Mouse (Mus musculus) intestine, embryonic 15.5 days (tissue): ENCODE data around the gene Col1a1. TPM values are rescaled to one million over a fixed set of nuclear protein-coding genes. Genes with fewer than 3 reads are reported as not detected.
"Not testable (repeated sequence)": the region's sequence is repeated elsewhere in the genome, so short reads cannot be mapped to it uniquely, and the experiment has no call there.

ENCODE experiments used
- ATAC-seq: fragments of 200-750 bp; cut with Nextera tagmentation; 2 replicates; pipeline ENCODE4 v1.8.0; 2017; ENCODE audit warnings: moderate TSS enrichment, moderate library complexity
- H3K27ac ChIP-seq: fragments of 300-500 bp; sonication (generic); 2 replicates; pipeline ENCODE4 v1.5.1; 2015; ENCODE audit warnings: mild to moderate bottlenecking, inconsistent platforms
- H3K27me3 ChIP-seq: fragments of 300-500 bp; sonication (generic); replicated peaks from 2 replicates; pipeline ENCODE4 v1.6.1; 2015; ENCODE audit warnings: inconsistent platforms
- H3K36me3 ChIP-seq: fragments of 300-500 bp; sonication (generic); 2 replicates; pipeline ENCODE4 v1.6.1; 2015; ENCODE audit warnings: inconsistent platforms
- H3K4me1 ChIP-seq: fragments of 300-500 bp; sonication (generic); replicated peaks from 2 replicates; pipeline ENCODE4 v1.6.1; 2015; ENCODE audit warnings: inconsistent platforms
- H3K4me2 ChIP-seq: fragments of 300-500 bp; sonication (generic); replicated peaks from 2 replicates; pipeline ENCODE4 v1.6.1; 2015; ENCODE audit warnings: mild to moderate bottlenecking, inconsistent platforms
- H3K4me3 ChIP-seq: fragments of 300-500 bp; sonication (generic); replicated peaks from 2 replicates; pipeline ENCODE4 v1.5.1; 2015; ENCODE audit warnings: inconsistent platforms
- H3K9ac ChIP-seq: fragments of 300-500 bp; sonication (generic); 2 replicates; pipeline ENCODE4 v1.6.1; 2015; ENCODE audit warnings: inconsistent platforms
- H3K9me3 ChIP-seq: fragments of 300-500 bp; sonication (generic); 2 replicates; pipeline ENCODE4 v1.6.1; 2016; ENCODE audit warnings: inconsistent platforms
- WGBS: fragments of 180-500 bp; shearing (Covaris S2); methylation state at CpG from one replicate; pipeline ENCODE4 v1.1.7; 2015; 5-methylcytosine and 5-hydroxymethylcytosine counted together
- polyA plus RNA-seq: library from polyadenylated mRNA; unstranded; fragments of >200 nt; fragmentation: Nextera tagmentation; extraction: Ambion mirVana; gene quantifications from 2 replicates; pipeline ENCODE4 v1.2.1, GENCODE M21; 2015

The Col1a1 gene
- polyA plus RNA-seq, 1 experiment from 2014 or later = 1,087 TPM

- WGBS = 36% methylated on average over 4 of the region's 4 CpGs
- H3K9me3 ChIP-seq = no peaks in the 10 kb centered on the region
- no peak for ATAC-seq
Measured at GRCm38 (mm10) chr11:94967419-94967818, 31.4 kb downstream of the Col1a1 start, which contains the start of gene Hils1. TSS of gene Hils1 (plus strand) at chr11:94967593.

GRCm38 (mm10) chr11:94968187-94968586 lies 32.2 kb downstream of the Col1a1 start:
- H3K9ac ChIP-seq = no peak overlapping the region
- no peak overlapping the region for H3K4me3 ChIP-seq
- H3K36me3 ChIP-seq = no peaks in the 10 kb centered on the region
- H3K4me2 ChIP-seq = no peak overlapping the region
- 81% methylated on average over 7 of the region's 7 CpGs for WGBS
- ATAC-seq = no peak
- H3K27me3 ChIP-seq = no peaks in the 10 kb centered on the region
- H3K4me1 ChIP-seq = 0 out of 2 replicates have a peak, but pooled peaks cover 7% of the 10 kb centered on the region
- H3K27ac ChIP-seq = no peak overlapping the region
- H3K9me3 ChIP-seq = no peaks in the 10 kb centered on the region

More at GRCm38 (mm10) chr11:94967419-94967818, 31.4 kb downstream of the Col1a1 start, which contains the start of gene Hils1:
- Histone ChIP-seq H3K4me1 (0 out of 2 replicates have a peak, but pooled peaks cover 7% of the 10 kb centered on the region), H3K27ac (no peak within 1 kb of the TSS), H3K4me2 (no peak within 1 kb of the TSS), H3K27me3 (no peaks in the 10 kb centered on the region), H3K9ac (no peak within 1 kb of the TSS), H3K4me3 (no peak within 1 kb of the TSS), H3K36me3 (no peaks in the 10 kb centered on the region)

GRCm38 (mm10) chr11:94969709-94970108 lies 33.7 kb downstream of the Col1a1 start:
- not testable (repeated sequence) for H3K27ac ChIP-seq, H3K4me3 ChIP-seq, H3K27me3 ChIP-seq, H3K9me3 ChIP-seq, H3K4me1 ChIP-seq, H3K9ac ChIP-seq, H3K36me3 ChIP-seq, ATAC-seq, H3K4me2 ChIP-seq
- 89% methylated on average over 4 of the region's 4 CpGs for WGBS

GRCm38 (mm10) chr11:94970210-94970943 lies 34.4 kb downstream of the Col1a1 start:
- no peak for ATAC-seq
- H3K4me1 ChIP-seq = 0 out of 2 replicates have a peak, but pooled peaks cover 3% of the 10 kb centered on the region
- H3K4me3 ChIP-seq = no peak overlapping the region
- H3K27ac ChIP-seq = no peak overlapping the region
- no peaks in the 10 kb centered on the region for H3K9me3 ChIP-seq
- no peaks in the 10 kb centered on the region for H3K36me3 ChIP-seq
- no peak overlapping the region for H3K4me2 ChIP-seq
- WGBS = 59% methylated on average over 15 of the region's 15 CpGs
- no peaks in the 10 kb centered on the region for H3K27me3 ChIP-seq
- H3K9ac ChIP-seq = no peak overlapping the region

- Histone ChIP-seq H3K27ac (no peak overlapping the region), H3K27me3 (no peaks in the 10 kb centered on the region), H3K4me3 (no peak overlapping the region), H3K9ac (no peak overlapping the region), H3K36me3 (no peaks in the 10 kb centered on the region), H3K9me3 (no peaks in the 10 kb centered on the region), H3K4me2 (no peak overlapping the region), H3K4me1 (0 out of 2 replicates have a peak, but pooled peaks cover 3% of the 10 kb centered on the region)
- WGBS = 68% methylated on average over 16 of the region's 16 CpGs
- ATAC-seq = no peak
Measured at GRCm38 (mm10) chr11:94971895-94972615, 36.0 kb downstream of the Col1a1 start.

GRCm38 (mm10) chr11:94972887-94973286 lies 36.9 kb downstream of the Col1a1 start:
- Histone ChIP-seq H3K9ac (no peak overlapping the region), H3K4me3 (no peak overlapping the region), H3K4me2 (no peak overlapping the region), H3K4me1 (no peaks in the 10 kb centered on the region), H3K27me3 (no peaks in the 10 kb centered on the region), H3K27ac (no peak overlapping the region), H3K36me3 (no peaks in the 10 kb centered on the region), H3K9me3 (no peaks in the 10 kb centered on the region)
- ATAC-seq = no peak
- 58% methylated on average over 5 of the region's 5 CpGs for WGBS

GRCm38 (mm10) chr11:94973313-94973712 lies 37.3 kb downstream of the Col1a1 start:
- Histone ChIP-seq H3K9ac (no peak overlapping the region), H3K4me1 (no peaks in the 10 kb centered on the region), H3K4me3 (no peak overlapping the region), H3K27ac (no peak overlapping the region), H3K27me3 (no peaks in the 10 kb centered on the region), H3K9me3 (no peaks in the 10 kb centered on the region), H3K4me2 (no peak overlapping the region), H3K36me3 (no peaks in the 10 kb centered on the region)
- no peak for ATAC-seq
- 48% methylated on average over 4 of the region's 4 CpGs for WGBS

GRCm38 (mm10) chr11:94974951-94975350 lies 38.9 kb downstream of the Col1a1 start:
- no peak overlapping the region for H3K4me3 ChIP-seq

GRCm38 (mm10) chr11:94976199-94976598 lies 40.2 kb downstream of the Col1a1 start, which contains the start of gene Sgca:
TSS of gene Sgca (minus strand) at chr11:94976327.
- H3K4me2 ChIP-seq = no peak within 1 kb of the TSS
- no peak within 1 kb of the TSS for H3K4me3 ChIP-seq
- no peak for ATAC-seq
- no peaks in the 10 kb centered on the region for H3K9me3 ChIP-seq
- 68% methylated on average over 5 of the region's 5 CpGs for whole genome bisulfite sequencing
- H3K9ac ChIP-seq = no peak within 1 kb of the TSS
- H3K36me3 ChIP-seq = no peaks in the 10 kb centered on the region
- H3K4me1 ChIP-seq = 0 out of 2 replicates have a peak, but pooled peaks cover 5% of the 10 kb centered on the region
- H3K27me3 ChIP-seq = no peaks in the 10 kb centered on the region
- no peak within 1 kb of the TSS for H3K27ac ChIP-seq

More at GRCm38 (mm10) chr11:94974951-94975350, 38.9 kb downstream of the Col1a1 start:
- no peaks in the 10 kb centered on the region for H3K27me3 ChIP-seq
- H3K4me1 ChIP-seq = 0 out of 2 replicates have a peak, but pooled peaks cover 5% of the 10 kb centered on the region
- H3K4me2 ChIP-seq = no peak overlapping the region
- H3K9ac ChIP-seq = no peak overlapping the region
- WGBS = 76% methylated on average over 2 of the region's 2 CpGs
- no peak for ATAC-seq
- H3K27ac ChIP-seq = no peak overlapping the region
- H3K9me3 ChIP-seq = no peaks in the 10 kb centered on the region
- no peaks in the 10 kb centered on the region for H3K36me3 ChIP-seq

GRCm38 (mm10) chr11:94978178-94978915 lies 42.3 kb downstream of the Col1a1 start:
- Histone ChIP-seq H3K27ac (no peak overlapping the region), H3K36me3 (no peaks in the 10 kb centered on the region), H3K4me1 (0 out of 2 replicates have a peak, but pooled peaks cover 5% of the 10 kb centered on the region), H3K4me2 (peak overlapping the region; percentile 61), H3K9ac (no peak overlapping the region), H3K9me3 (no peaks in the 10 kb centered on the region), H3K27me3 (no peaks in the 10 kb centered on the region), H3K4me3 (peak overlapping the region; percentile 10; the same call in 1 of the 2 replicates)
- ATAC-seq = peak; percentile 40
- 46% methylated on average over 9 of the region's 9 CpGs for WGBS

GRCm38 (mm10) chr11:94978947-94979346 lies 42.9 kb downstream of the Col1a1 start:
- Histone ChIP-seq H3K36me3 (no peaks in the 10 kb centered on the region), H3K9ac (no peak overlapping the region), H3K9me3 (no peaks in the 10 kb centered on the region), H3K4me2 (peak overlapping the region; percentile 61), H3K4me1 (0 out of 2 replicates have a peak, but pooled peaks cover 5% of the 10 kb centered on the region), H3K4me3 (peak overlapping the region; percentile 10; the same call in 1 of the 2 replicates), H3K27me3 (no peaks in the 10 kb centered on the region), H3K27ac (no peak overlapping the region)
- peak; percentile 94 for ATAC-seq
- under 1% methylated on average over 20 of the region's 20 CpGs for WGBS
